Mouse (Mus musculus): ENCODE data around the gene Nxph3.

Gene Nxph3

GRCm38 (mm10) chr11:95514298-95514861 lies at the start of gene Nxph3:
TSS of gene Nxph3 (minus strand) at chr11:95514570.
- in situ Hi-C loops (cut with MboI, MseI) = no loop called here

GRCm38 (mm10) chr11:95563849-95564248 lies 49.5 kb upstream of the Nxph3 start:
- in situ Hi-C loops (cut with MboI, MseI) = no loop called here

GRCm38 (mm10) chr11:95560773-95561172 lies 46.4 kb upstream of the Nxph3 start:
- in situ Hi-C loops (cut with MboI, MseI) = no loop called here

GRCm38 (mm10) chr11:95559761-95560160 lies 45.4 kb upstream of the Nxph3 start:
- in situ Hi-C loops (cut with MboI, MseI) = no loop called here

- in situ Hi-C loops (cut with MboI, MseI) = no loop called here
These were observed 43.3 kb upstream of the Nxph3 start for GRCm38 (mm10) chr11:95557719-95558118.

GRCm38 (mm10) chr11:95557032-95557431 lies 42.7 kb upstream of the Nxph3 start:
- in situ Hi-C loops (cut with MboI, MseI) = no loop called here

GRCm38 (mm10) chr11:95555279-95555678 lies 40.9 kb upstream of the Nxph3 start:
- in situ Hi-C loops (cut with MboI, MseI) = no loop called here

- in situ Hi-C loops (cut with MboI, MseI) = no loop called here
These were observed 36.1 kb upstream of the Nxph3 start for GRCm38 (mm10) chr11:95550301-95551021.

- in situ Hi-C loops (cut with MboI, MseI) = no loop called here
These were observed 31.8 kb upstream of the Nxph3 start for GRCm38 (mm10) chr11:95546021-95546782.

- in situ Hi-C loops (cut with MboI, MseI) = no loop called here
These were observed 30.4 kb upstream of the Nxph3 start for GRCm38 (mm10) chr11:95544546-95545327.

GRCm38 (mm10) chr11:95540637-95541385 lies 26.4 kb upstream of the Nxph3 start:
- in situ Hi-C loops (cut with MboI, MseI) = no loop called here

GRCm38 (mm10) chr11:95538378-95539104 lies 24.2 kb upstream of the Nxph3 start:
- in situ Hi-C loops (cut with MboI, MseI) = loop anchor here (5.0 to 10.0 kb wide), 2 partner anchors 64 to 114 kb away; no protein-coding TSS in a partner anchor

- in situ Hi-C loops (cut with MboI, MseI) = loop anchor here (5.0 to 10.0 kb wide), 2 partner anchors 54 to 59 kb away; partner anchors contain the start of gene Ngfr
These were observed 19.3 kb upstream of the Nxph3 start for GRCm38 (mm10) chr11:95533484-95534160.

- in situ Hi-C loops (cut with MboI, MseI) = loop anchor here (5.0 to 10.0 kb wide), 2 partner anchors 55 to 58 kb away; partner anchors contain the start of gene Ngfr
These were observed 18.1 kb upstream of the Nxph3 start for GRCm38 (mm10) chr11:95532353-95533072.

GRCm38 (mm10) chr11:95528231-95528630 lies 13.9 kb upstream of the Nxph3 start:
- in situ Hi-C loops (cut with MboI, MseI) = no loop called here

GRCm38 (mm10) chr11:95527307-95527706 lies 12.9 kb upstream of the Nxph3 start:
- in situ Hi-C loops (cut with MboI, MseI) = no loop called here

GRCm38 (mm10) chr11:95521563-95521962 lies 7.2 kb upstream of the Nxph3 start:
- in situ Hi-C loops (cut with MboI, MseI) = loop anchor here (5.0 kb wide), 2 partner anchors 124 to 264 kb away; no protein-coding TSS in a partner anchor

GRCm38 (mm10) chr11:95520456-95521072 lies 6.2 kb upstream of the Nxph3 start:
- in situ Hi-C loops (cut with MboI, MseI) = loop anchor here (5.0 kb wide), 2 partner anchors 123 to 263 kb away; no protein-coding TSS in a partner anchor
